Mouse (Mus musculus) adrenal gland, postnatal 10 days (tissue): ENCODE data around the gene Nlk. TPM values are rescaled to one million over a fixed set of nuclear protein-coding genes. Genes with fewer than 3 reads are reported as not detected.
A peak's percentile ranks its signal among the peaks of the same experiment; 100 is the strongest.
"Not testable (repeated sequence)": the region's sequence is repeated elsewhere in the genome, so short reads cannot be mapped to it uniquely, and the experiment has no call there.

Source experiments
- DNase-seq: peaks from one replicate; pipeline ENCODE4 v3.0.0; 2021; ENCODE audit warnings: mixed read lengths
- total RNA-seq, 2 experiments: library from RNA; stranded (reverse); gene quantifications; 2 replicates each; pipeline ENCODE4 v1.2.3; 2021

The Nlk gene
- total RNA-seq, 2 experiments from 2014 or later = 29.1 to 33.5 TPM

GRCm38 (mm10) chr11:78596750-78597149 is 100.4 kb downstream of the Nlk start:
- no peak for DNase-seq

GRCm38 (mm10) chr11:78595773-78596172 is 101.4 kb downstream of the Nlk start:
- no peak for DNase-seq

GRCm38 (mm10) chr11:78594271-78594964 is 102.8 kb downstream of the Nlk start:
- DNase-seq = no peak

GRCm38 (mm10) chr11:78587677-78588076 is 109.5 kb downstream of the Nlk start:
- not testable (repeated sequence) for DNase-seq

- DNase-seq = no peak
These were observed 111.1 kb downstream of the Nlk start for GRCm38 (mm10) chr11:78586099-78586498.

- DNase-seq = no peak
These were observed 114.3 kb downstream of the Nlk start for GRCm38 (mm10) chr11:78582848-78583247.

GRCm38 (mm10) chr11:78574975-78575374 is 122.2 kb downstream of the Nlk start:
- DNase-seq = no peak

- no peak for DNase-seq
These were observed 122.6 kb downstream of the Nlk start for GRCm38 (mm10) chr11:78574536-78574935.

- not testable (repeated sequence) for DNase-seq
These were observed 123.1 kb downstream of the Nlk start for GRCm38 (mm10) chr11:78574031-78574430.

GRCm38 (mm10) chr11:78571854-78572253 is 125.3 kb downstream of the Nlk start:
- no peak for DNase-seq

GRCm38 (mm10) chr11:78571441-78571840 is 125.7 kb downstream of the Nlk start:
- DNase-seq = no peak

- no peak for DNase-seq
These were observed 127.4 kb downstream of the Nlk start for GRCm38 (mm10) chr11:78569806-78570205.

- no peak for DNase-seq
These were observed 128.3 kb downstream of the Nlk start for GRCm38 (mm10) chr11:78568827-78569226.

- DNase-seq = no peak
These were observed 129.6 kb downstream of the Nlk start for GRCm38 (mm10) chr11:78567614-78568013.

- DNase-seq = no peak
These were observed 130.4 kb downstream of the Nlk start for GRCm38 (mm10) chr11:78566775-78567174.

GRCm38 (mm10) chr11:78560447-78560846 is 136.7 kb downstream of the Nlk start:
- DNase-seq = peak; percentile 83

- DNase-seq = no peak
These were observed 139.9 kb downstream of the Nlk start for GRCm38 (mm10) chr11:78557241-78557640.

- DNase-seq = no peak
These were observed 141.1 kb downstream of the Nlk start for GRCm38 (mm10) chr11:78556070-78556469.

GRCm38 (mm10) chr11:78555623-78556022 is 141.6 kb downstream of the Nlk start:
- DNase-seq = peak; percentile 54

- DNase-seq = no peak
These were observed 146.1 kb downstream of the Nlk start for GRCm38 (mm10) chr11:78551059-78551398.

- DNase-seq = peak; percentile 96
These were observed 146.8 kb downstream of the Nlk start, which contains the start of gene Tmem97 for GRCm38 (mm10) chr11:78550168-78551058. Tmem97 (minus strand) TSS chr11:78550777.

GRCm38 (mm10) chr11:78549491-78549987 is 147.6 kb downstream of the Nlk start:
- DNase-seq = no peak
